Mouse (Mus musculus): ENCODE results near the gene Ccdc3. TPM values are rescaled to one million over a fixed set of nuclear protein-coding genes. Genes with fewer than 3 reads are reported as not detected.
"Not testable (repeated sequence)": the region's sequence is repeated elsewhere in the genome, so short reads cannot be mapped to it uniquely, and the experiment has no call there.

Gene Ccdc3
- total RNA-seq, 2 experiments from 2014 or later: 15.2 to 17.7 TPM

GRCm38 (mm10) chr2:5204941-5205340, 67.4 kb downstream of the Ccdc3 start:
- no peak for DNase-seq (ENCODE audit: low spot score in 2 of 2)

- DNase-seq (ENCODE audit: low spot score in 2 of 2): no peak
These were observed 69.1 kb downstream of the Ccdc3 start for GRCm38 (mm10) chr2:5206651-5207050.

- DNase-seq (ENCODE audit: low spot score in 2 of 2): no peak
These were observed 77.0 kb downstream of the Ccdc3 start for GRCm38 (mm10) chr2:5214581-5214980.

- no peak for DNase-seq (ENCODE audit: low spot score in 2 of 2)
These were observed 77.8 kb downstream of the Ccdc3 start for GRCm38 (mm10) chr2:5215252-5215815.

- no peak for DNase-seq (ENCODE audit: low spot score in 2 of 2)
These were observed 81.6 kb downstream of the Ccdc3 start for GRCm38 (mm10) chr2:5219206-5219605.

DNA sequence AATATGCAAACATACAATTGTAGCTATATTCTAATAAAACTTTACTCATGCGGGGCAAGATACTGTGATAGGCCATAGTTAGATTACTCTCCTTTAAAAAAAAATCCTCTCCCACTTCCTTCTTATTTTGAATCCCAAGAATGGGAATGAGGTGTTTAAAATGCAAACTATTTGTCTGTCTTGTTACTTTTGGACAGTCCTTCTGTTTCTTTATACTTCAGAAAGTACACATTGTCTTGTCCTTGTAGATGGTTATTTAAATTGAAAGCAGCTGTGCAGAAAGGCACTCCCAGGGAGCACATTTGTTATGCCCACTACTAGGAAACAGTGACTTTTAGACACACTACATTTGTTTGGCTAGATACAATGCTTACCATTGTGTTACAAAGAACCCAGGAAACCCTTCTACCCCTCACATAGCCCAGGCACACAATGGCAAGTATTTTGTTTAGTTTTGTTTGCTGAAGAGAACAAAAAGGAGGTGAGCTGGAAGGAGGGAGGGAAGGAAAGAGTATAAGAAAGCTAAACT, 82.3 kb downstream of the Ccdc3 start:
- no peak for DNase-seq (ENCODE audit: low spot score in 2 of 2)

DNA sequence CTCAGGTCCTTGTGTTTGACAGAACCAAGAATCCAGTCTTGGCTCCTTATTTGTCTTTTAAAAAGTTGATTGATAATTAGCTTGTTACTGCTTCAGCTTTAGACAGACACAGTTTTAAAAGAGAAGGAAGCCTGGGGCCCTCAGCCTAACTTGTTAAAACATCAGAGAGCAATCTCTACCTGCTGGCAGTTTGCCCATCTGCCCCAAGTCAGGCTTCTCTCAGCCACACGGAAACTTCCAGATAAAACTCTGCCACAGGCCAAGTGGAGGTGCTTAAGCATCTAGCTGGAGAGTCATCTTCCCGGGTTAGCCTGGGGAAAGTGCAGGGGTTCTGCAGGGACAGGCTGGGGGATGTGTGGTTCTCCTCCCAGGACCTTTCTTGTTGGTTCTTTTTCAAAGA, 85.0 kb downstream of the Ccdc3 start:
- no peak for DNase-seq (ENCODE audit: low spot score in 2 of 2)

DNA sequence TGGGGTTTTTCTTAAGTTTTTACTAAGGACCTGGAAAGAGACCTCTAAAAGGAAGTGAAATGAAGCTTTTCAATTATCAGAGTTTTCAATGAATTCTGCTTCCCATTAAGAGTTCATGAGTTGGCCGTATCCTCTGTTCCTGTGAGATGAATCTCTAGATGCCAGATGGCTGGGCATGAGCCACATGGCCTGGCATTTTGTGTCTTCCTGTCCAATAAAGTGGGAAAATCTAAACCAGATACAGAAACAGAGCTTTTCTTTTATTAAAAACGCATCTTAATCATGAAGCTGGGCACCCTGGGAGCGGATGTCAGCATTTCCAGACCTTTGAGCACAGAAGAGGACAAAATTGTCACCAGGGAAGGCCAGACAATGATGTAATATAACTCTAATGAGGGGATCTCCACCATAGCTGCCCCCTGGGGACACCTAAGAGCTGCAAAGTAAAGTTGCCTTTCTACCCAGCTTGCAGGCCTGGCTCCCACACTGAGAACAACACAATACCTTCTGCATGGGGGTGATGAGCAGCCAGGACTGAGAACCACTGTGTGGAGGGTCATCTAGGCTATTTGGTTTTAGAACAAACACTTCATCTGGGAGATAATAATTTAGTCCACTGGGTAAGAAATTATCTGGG, 99.4 kb downstream of the Ccdc3 start:
- peak in 1 of 2 experiments; percentile 54 for DNase-seq (ENCODE audit: low spot score in 2 of 2)

DNA sequence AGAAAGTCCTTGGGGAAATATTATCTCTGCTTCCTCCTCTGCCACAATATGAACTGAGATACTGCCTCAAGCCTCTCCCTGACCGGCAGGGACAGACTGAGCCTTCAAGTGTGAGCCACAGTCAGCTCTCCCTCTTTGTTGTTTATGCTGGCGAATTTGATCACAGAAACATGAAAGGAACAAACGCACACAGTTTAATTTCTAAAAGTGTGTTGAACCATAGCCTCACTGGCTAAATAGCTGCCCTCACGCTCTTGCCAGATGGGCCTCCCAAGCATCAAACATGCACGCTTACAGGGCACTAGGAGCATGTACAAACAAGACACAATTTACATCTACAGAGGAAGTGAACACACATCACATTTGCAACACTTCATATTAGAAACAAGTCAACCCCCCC, 100.3 kb downstream of the Ccdc3 start:
- DNase-seq (ENCODE audit: low spot score in 2 of 2): no peak

GRCm38 (mm10) chr2:5239492-5239891, 101.9 kb downstream of the Ccdc3 start:
- DNase-seq (ENCODE audit: low spot score in 2 of 2): no peak

GRCm38 (mm10) chr2:5241469-5241897, 103.9 kb downstream of the Ccdc3 start:
- DNase-seq (ENCODE audit: low spot score in 2 of 2): peak; percentile 60 to 86

- DNase-seq (ENCODE audit: low spot score in 2 of 2): not testable (repeated sequence)
These were observed 111.6 kb downstream of the Ccdc3 start for GRCm38 (mm10) chr2:5249199-5249598.

DNA sequence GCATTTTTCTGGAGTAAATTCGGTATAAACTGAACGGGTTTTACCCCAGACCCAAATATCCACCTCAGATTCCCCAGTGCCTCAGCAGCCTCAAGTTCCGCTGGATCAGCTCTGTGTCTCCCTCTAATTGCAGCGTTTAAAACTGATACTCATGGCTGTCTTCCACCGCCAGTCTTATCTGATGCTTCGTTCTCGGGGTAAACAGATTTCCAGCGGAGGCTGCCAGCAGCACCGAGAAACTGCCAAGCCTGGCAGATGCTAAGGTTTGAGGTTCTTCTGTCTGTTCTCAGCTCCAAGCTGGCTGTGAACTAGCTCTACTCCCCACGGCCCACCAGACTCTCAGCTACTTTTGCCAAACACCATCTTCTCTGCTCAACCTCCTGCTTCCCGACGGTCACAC, 112.4 kb downstream of the Ccdc3 start:
- DNase-seq (ENCODE audit: low spot score in 2 of 2): peak; percentile 86 to 94

GRCm38 (mm10) chr2:5258250-5258649, 120.7 kb downstream of the Ccdc3 start:
- no peak for DNase-seq (ENCODE audit: low spot score in 2 of 2)

DNA sequence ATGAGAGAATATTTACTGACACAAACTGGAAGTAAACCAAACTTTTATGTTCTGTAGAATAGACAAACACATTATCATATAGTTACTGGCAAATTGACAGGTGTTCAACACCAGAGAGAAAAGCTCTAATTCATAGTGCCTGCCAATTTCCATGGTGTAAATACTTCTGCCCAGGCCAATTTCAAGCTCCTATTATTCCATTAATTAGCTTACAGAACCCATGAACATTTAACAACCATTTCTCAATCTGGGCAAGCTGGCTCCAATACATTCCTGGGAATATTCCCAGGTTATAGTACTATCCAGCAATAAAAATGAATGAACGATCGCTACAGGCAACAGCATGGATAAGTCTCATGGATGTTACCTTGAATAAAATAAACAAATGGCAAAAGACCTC, 124.7 kb downstream of the Ccdc3 start:
- peak in 1 of 2 experiments; percentile 82 for DNase-seq (ENCODE audit: low spot score in 2 of 2)

- DNase-seq (ENCODE audit: low spot score in 2 of 2): no peak
These were observed 130.4 kb downstream of the Ccdc3 start for GRCm38 (mm10) chr2:5267980-5268379.

Other genes with a start within 250 kb of the Ccdc3 start
- gene Phyh, start 218.8 kb upstream of the Ccdc3 start, total RNA-seq (2021): 10 to 100 TPM; 69.8 to 70.0 TPM
- gene Ucma, start 161.7 kb upstream of the Ccdc3 start, total RNA-seq (2021): 1 to 10 TPM; 2.8 to 3.1 TPM
- gene Mcm10, start 125.0 kb upstream of the Ccdc3 start, total RNA-seq (2021): 1 to 10 TPM; 1.7 to 3.6 TPM
- gene Optn, start 73.7 kb upstream of the Ccdc3 start, total RNA-seq (2021): 10 to 100 TPM; 17.5 to 17.6 TPM